Mouse (Mus musculus) spleen, adult 2 months (tissue): Measurements from ENCODE around the gene Catsperz.

Source experiments
- CTCF ChIP-seq: fragments of 200-500 bp; IDR thresholded peaks from 2 replicates; pipeline ENCODE4 v1.5.1; 2011; ENCODE audit warnings: mild to moderate bottlenecking, inconsistent platforms; ENCODE audit not compliant: insufficient read depth, insufficient read length, insufficient replicate concordance; ENCODE audit errors: extremely low read depth
- POLR2A ChIP-seq: fragments of 200-500 bp; IDR thresholded peaks from 2 replicates; pipeline ENCODE4 v1.6.1; 2011; ENCODE audit warnings: low read depth, low read length, inconsistent platforms

DNA sequence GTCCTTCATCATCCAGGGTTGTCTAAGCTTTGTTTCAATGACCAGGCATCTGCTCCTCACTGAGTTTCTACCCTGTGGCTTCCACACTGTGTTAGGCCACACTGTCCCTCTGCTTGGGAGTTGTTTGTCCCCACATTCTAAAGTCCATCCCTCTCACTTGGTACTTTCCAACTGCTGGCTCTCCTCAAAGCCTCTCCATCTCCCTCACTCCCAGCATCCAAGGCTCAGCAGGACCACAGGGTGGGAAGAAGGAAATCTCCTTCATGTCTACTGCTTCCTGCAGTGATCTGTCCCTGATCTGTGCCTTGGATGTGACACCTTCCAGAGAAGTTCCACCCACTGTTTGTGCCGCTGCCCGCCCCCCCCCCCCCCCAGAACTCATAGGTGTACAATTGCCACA lies 5.8 kb upstream of the Catsperz start:
- no peak for TF ChIP-seq CTCF
- TF ChIP-seq POLR2A, result no peak
